In genomic region chr1:77010608-77011214, GRCm38 (mm10) we compare ENCODE assay signal across 19 mouse cellular contexts.
DNase-seq lines count a peak whose midpoint lies in the region; ATAC-seq and TF ChIP-seq lines count a peak whose summit lies in the region.
"Had no signal": no experiment of that assay in that cellular context is flagged by ENCODE, and none has a peak within 500 bp of the region (broad histone marks: within the 10 kb centered on the region; RNA-seq: fewer than 3 reads in every experiment).

No protein-coding gene starts in this region.

- peak; percentile 35 for DNase-seq in forebrain, embryonic 14.5 days (ENCODE audit: low spot score)
- no peak for DNase-seq in forebrain, embryonic 11.5 days (ENCODE audit: low spot score)
- DNase-seq in kidney, postnatal 0 days (ENCODE audit: low spot score) = peak; percentile 43
- no peak for DNase-seq in kidney, postnatal 10 days
- DNase-seq in brain, embryonic 14.5 days (ENCODE audit: low read depth) = peak; percentile 62
- peak; percentile 49 to 69 for DNase-seq in cerebellum, postnatal 25 days
- DNase-seq in lung, adult 2 months = no peak
- no peak for DNase-seq in thymus, postnatal 0 days (ENCODE audit: low spot score)
- DNase-seq: B cell, adult 2 months; heart, postnatal 14 days; thymus, adult 18-20 months had no signal

- H3K4me1 ChIP-seq in forebrain, embryonic 14.5 days (ENCODE audit: control insufficient read depth, insufficient read depth, low read length) = peaks cover 6% of the 10 kb centered on the region; the same call in 1 of the 2 replicates
- H3K4me1 ChIP-seq in forebrain, embryonic 11.5 days (replicated peaks; ENCODE audit: control insufficient read depth, insufficient read depth, low read length) = no peaks in the 10 kb centered on the region
- H3K4me1 ChIP-seq in kidney, postnatal 0 days (replicated peaks; ENCODE audit: insufficient read depth, low read length) = no peaks in the 10 kb centered on the region
- H3K4me1 ChIP-seq in lung, adult 2 months (ENCODE audit: control insufficient read depth, insufficient read depth, low read length) = no peaks in the 10 kb centered on the region
- H3K4me1 ChIP-seq: heart, embryonic 10.5 days; intestine, embryonic 15.5 days; liver, embryonic 15.5 days had no signal

- no peak overlapping the region for H3K9ac ChIP-seq in forebrain, embryonic 14.5 days (ENCODE audit: low read length)
- no peak overlapping the region for H3K9ac ChIP-seq in forebrain, embryonic 11.5 days (ENCODE audit: low read length)
- no peak overlapping the region for H3K9ac ChIP-seq in kidney, postnatal 0 days (ENCODE audit: low read depth, low read length)
- H3K9ac ChIP-seq: forebrain, embryonic 15.5 days; intestine, embryonic 15.5 days; limb, embryonic 13.5 days; liver, embryonic 15.5 days had no signal

- 30% methylated on average over 8 of the region's 8 CpGs for WGBS in forebrain, embryonic 14.5 days
- WGBS in forebrain, embryonic 11.5 days = 57% methylated on average over 8 of the region's 8 CpGs
- 32% methylated on average over 8 of the region's 8 CpGs for WGBS in kidney, postnatal 0 days
- 66% methylated on average over 8 of the region's 8 CpGs for WGBS in lung, adult 2 months

- no peaks in the 10 kb centered on the region for H3K27me3 ChIP-seq in forebrain, embryonic 14.5 days (replicated peaks; ENCODE audit: control insufficient read depth, insufficient read depth, low read length)
- H3K27me3 ChIP-seq in forebrain, embryonic 11.5 days (ENCODE audit: control insufficient read depth, insufficient read depth, low read length) = no peaks in the 10 kb centered on the region
- H3K27me3 ChIP-seq in kidney, postnatal 0 days (ENCODE audit: insufficient read depth, low read length) = no peaks in the 10 kb centered on the region
- H3K27me3 ChIP-seq: forebrain, embryonic 15.5 days; intestine, embryonic 15.5 days; limb, embryonic 13.5 days; liver, embryonic 15.5 days had no signal

- H3K27ac ChIP-seq in forebrain, embryonic 14.5 days (ENCODE audit: low read depth, low read length) = no peak overlapping the region
- no peak overlapping the region for H3K27ac ChIP-seq in forebrain, embryonic 11.5 days (ENCODE audit: low read depth, low read length)
- H3K27ac ChIP-seq in kidney, postnatal 0 days = no peak overlapping the region
- H3K27ac ChIP-seq: forebrain, embryonic 15.5 days; heart, embryonic 10.5 days; intestine, embryonic 15.5 days; left cerebral cortex, adult 2 months; limb, embryonic 13.5 days; liver, embryonic 15.5 days; midbrain, embryonic 10.5 days had no signal

- no peak overlapping the region for H3K4me3 ChIP-seq in forebrain, embryonic 14.5 days (ENCODE audit: low read depth, low read length)
- H3K4me3 ChIP-seq in forebrain, embryonic 11.5 days (ENCODE audit: low read depth, low read length) = no peak overlapping the region
- H3K4me3 ChIP-seq in kidney, postnatal 0 days (replicated peaks; ENCODE audit: low read depth, low read length) = no peak overlapping the region
- no peak overlapping the region for H3K4me3 ChIP-seq in lung, adult 2 months (replicated peaks; ENCODE audit: extremely low read depth, low read depth, low read length)
- H3K4me3 ChIP-seq: forebrain, embryonic 15.5 days; heart, embryonic 10.5 days; intestine, embryonic 15.5 days; left cerebral cortex, adult 2 months; limb, embryonic 13.5 days; liver, embryonic 15.5 days; midbrain, embryonic 10.5 days; myocyte had no signal

- TF ChIP-seq CTCF in kidney, postnatal 0 days (IDR thresholded peaks at IDR 0.05; ENCODE audit: low read depth) = no peak
- no peak for TF ChIP-seq CTCF in brain, embryonic 14.5 days (IDR thresholded peaks at IDR 0.05; ENCODE audit: borderline replicate concordance, extremely low read depth, insufficient read depth, insufficient read length)
- no peak for TF ChIP-seq CTCF in lung, adult 2 months (IDR thresholded peaks at IDR 0.05; ENCODE audit: insufficient read depth, low read length)

- H3K36me3 ChIP-seq in forebrain, embryonic 14.5 days (ENCODE audit: control insufficient read depth, insufficient read depth, low read length) = no peaks in the 10 kb centered on the region
- no peaks in the 10 kb centered on the region for H3K36me3 ChIP-seq in forebrain, embryonic 11.5 days (ENCODE audit: control insufficient read depth, insufficient read depth, low read length)
- H3K36me3 ChIP-seq in kidney, postnatal 0 days (ENCODE audit: insufficient read depth, low read length) = no peaks in the 10 kb centered on the region
- H3K36me3 ChIP-seq: forebrain, embryonic 15.5 days; heart, embryonic 10.5 days; intestine, embryonic 15.5 days; limb, embryonic 13.5 days; liver, embryonic 15.5 days; midbrain, embryonic 10.5 days had no signal

- H3K4me2 ChIP-seq in forebrain, embryonic 14.5 days (ENCODE audit: low read length) = no peak overlapping the region
- no peak overlapping the region for H3K4me2 ChIP-seq in forebrain, embryonic 11.5 days (ENCODE audit: low read depth, low read length, severe bottlenecking)
- no peak overlapping the region for H3K4me2 ChIP-seq in kidney, postnatal 0 days (ENCODE audit: low read length)
- H3K4me2 ChIP-seq: forebrain, embryonic 15.5 days; intestine, embryonic 15.5 days; limb, embryonic 13.5 days; liver, embryonic 15.5 days had no signal

- ATAC-seq in forebrain, embryonic 14.5 days = no peak
- ATAC-seq in forebrain, embryonic 11.5 days (replicated peaks; ENCODE audit: low FRiP score) = no peak
- no peak for ATAC-seq in kidney, postnatal 0 days (replicated peaks; ENCODE audit: low FRiP score, low read depth)
- ATAC-seq: forebrain, embryonic 15.5 days; intestine, embryonic 15.5 days had no signal

- H3K9me3 ChIP-seq in forebrain, embryonic 14.5 days (replicated peaks; ENCODE audit: control insufficient read depth, low read length) = no peaks in the 10 kb centered on the region
- H3K9me3 ChIP-seq in forebrain, embryonic 11.5 days (ENCODE audit: control insufficient read depth, low read length) = no peaks in the 10 kb centered on the region
- no peaks in the 10 kb centered on the region for H3K9me3 ChIP-seq in kidney, postnatal 0 days (replicated peaks; ENCODE audit: low read length)
- H3K9me3 ChIP-seq: forebrain, embryonic 15.5 days; heart, embryonic 10.5 days; intestine, embryonic 15.5 days; limb, embryonic 13.5 days; liver, embryonic 15.5 days; midbrain, embryonic 10.5 days had no signal

- no peak for TF ChIP-seq POLR2A in brain, embryonic 14.5 days (IDR thresholded peaks at IDR 0.05; ENCODE audit: borderline replicate concordance, extremely low read depth, insufficient read depth, insufficient read length, poor library complexity, severe bottlenecking)
- TF ChIP-seq POLR2A in lung, adult 2 months (IDR thresholded peaks at IDR 0.05; ENCODE audit: borderline replicate concordance, extremely low read depth, low read depth, low read length) = no peak

Comparison
In these comparisons a context has a peak if more than half of its experiments do, and no peak if none do; other contexts are left out.
1. DNase-seq: peak in forebrain, embryonic 14.5 days (single experiment), kidney, postnatal 0 days (single experiment), brain, embryonic 14.5 days (single experiment) and cerebellum, postnatal 25 days (2 of 2); none in forebrain, embryonic 11.5 days (single experiment), kidney, postnatal 10 days (single experiment), lung, adult 2 months (single experiment) and thymus, postnatal 0 days (single experiment).